Mouse (Mus musculus) retina, postnatal 7 days (tissue): ENCODE measurements around the gene Lsm2.

Experiments
- DNase-seq: peaks from one replicate; pipeline ENCODE4 v3.0.0-alpha.2; 2012; ENCODE audit warnings: low read depth, low spot score

The Lsm2 gene

GRCm38 (mm10) chr17:35012430-35012829 lies 30.8 kb downstream of the Lsm2 start:
- DNase-seq, result no peak

DNA sequence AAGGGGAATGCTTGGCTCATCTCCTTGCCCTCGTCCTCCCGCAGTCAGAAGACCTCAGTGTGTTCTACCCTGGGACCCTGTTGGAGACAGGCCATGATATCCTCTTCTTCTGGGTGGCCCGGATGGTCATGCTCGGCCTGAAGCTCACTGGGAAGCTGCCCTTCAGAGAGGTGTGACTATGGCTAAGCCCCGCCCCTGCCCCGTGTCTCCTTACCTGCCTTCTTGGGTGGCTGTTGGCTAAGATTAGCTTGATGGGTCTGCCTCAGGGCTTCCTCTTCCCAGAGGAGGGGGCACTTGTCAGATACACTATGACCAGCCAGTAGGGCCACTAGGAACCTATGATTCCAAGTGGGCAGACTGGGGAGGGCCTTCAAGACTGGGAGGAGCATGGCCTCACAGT lies 31.6 kb downstream of the Lsm2 start:
- DNase-seq, result no peak

DNA sequence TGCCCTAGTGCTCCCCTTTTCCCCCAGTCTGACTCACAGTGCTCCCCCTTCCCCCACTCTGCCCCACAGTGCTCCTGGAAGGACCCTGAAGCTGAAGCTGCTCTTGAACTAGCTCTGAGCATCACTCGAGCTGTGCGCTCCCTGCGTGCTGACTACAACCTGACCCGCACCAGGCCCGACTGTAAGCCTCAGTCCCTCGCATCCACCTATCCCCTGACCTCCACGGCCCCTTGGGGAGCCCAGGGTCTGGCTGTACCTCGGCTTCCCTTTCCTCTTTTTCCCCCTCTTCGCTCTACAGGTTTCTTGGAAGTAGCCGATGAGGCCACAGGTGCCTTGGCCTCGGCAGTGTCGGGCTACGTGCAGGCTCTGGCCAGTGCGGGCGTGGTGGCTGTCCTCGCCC lies 33.6 kb downstream of the Lsm2 start:
- DNase-seq, result no peak

- no peak for DNase-seq
These were observed 34.7 kb downstream of the Lsm2 start, which contains the start of gene Vwa7 for GRCm38 (mm10) chr17:35016376-35016775. Gene Vwa7 (plus strand): TSS chr17:35016579.

DNA sequence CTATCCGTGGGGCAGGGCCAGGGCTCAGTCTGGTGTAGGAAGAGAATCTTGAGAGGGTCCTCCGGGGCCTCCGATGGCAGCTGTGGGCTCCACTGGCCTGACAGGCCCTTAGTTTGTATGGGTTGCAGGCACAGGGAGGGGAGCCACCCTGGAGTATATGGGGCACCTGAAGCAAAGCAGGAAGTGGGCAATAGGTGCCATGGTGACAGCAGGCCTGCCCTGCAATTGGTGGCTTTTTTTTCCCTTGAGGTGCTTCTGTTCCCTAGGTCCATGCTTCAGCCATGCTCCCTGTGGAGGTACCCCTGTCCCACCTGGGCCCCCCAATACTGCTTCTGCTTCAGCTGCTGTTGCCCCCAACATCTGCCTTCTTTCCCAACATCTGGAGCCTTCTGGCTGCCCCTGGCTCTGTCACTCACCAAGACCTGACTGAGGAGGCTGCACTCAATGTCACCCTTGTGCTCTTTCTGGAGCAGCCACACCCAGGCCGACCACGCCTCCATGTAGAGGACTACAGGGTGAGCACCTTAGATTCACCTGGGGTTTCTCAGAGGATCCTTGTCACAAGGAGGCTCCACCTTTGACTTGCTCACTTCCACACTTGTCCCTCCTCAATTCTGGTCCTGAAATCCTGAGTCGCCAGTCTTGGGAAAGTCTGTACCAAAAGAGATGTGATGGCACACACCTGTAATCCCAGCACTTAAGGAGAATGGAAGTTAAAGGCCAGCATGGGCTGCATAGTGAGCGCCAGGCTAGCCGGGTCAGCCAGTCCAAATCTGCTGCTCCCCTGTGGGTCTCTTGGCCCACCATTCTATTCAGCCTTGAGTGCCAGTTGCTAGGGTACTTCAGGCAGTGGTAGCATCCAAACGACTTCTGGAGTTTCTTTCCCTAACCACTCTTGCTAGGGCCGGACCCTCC lies 35.4 kb downstream of the Lsm2 start:
- no peak for DNase-seq

GRCm38 (mm10) chr17:35017706-35018030 lies 36.0 kb downstream of the Lsm2 start:
- DNase-seq, result no peak

GRCm38 (mm10) chr17:35018171-35018570 lies 36.5 kb downstream of the Lsm2 start:
- DNase-seq, result no peak

GRCm38 (mm10) chr17:35019894-35020293 lies 38.2 kb downstream of the Lsm2 start:
- no peak for DNase-seq

DNA sequence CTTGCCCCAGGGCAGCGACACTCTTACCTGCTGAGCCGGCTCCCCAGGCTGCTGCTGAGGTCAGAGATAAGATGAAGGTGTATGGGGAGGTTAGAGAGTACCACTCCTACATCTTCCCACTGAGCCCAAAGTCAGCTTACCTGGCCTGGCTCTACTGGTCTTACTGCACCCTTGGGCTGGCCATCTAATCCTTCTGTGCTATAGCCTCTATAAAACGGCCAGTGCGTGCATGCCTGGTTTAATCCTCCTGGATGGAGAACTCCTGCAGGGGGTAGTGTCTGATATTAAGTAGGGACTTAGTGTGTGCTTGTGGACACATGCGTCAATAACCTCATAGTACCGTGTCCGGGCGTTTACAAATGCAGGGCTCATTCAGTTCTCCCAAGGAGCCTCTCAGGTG lies 38.9 kb downstream of the Lsm2 start:
- DNase-seq, result no peak

- peak; percentile 80 for DNase-seq
These were observed 39.6 kb downstream of the Lsm2 start for GRCm38 (mm10) chr17:35021163-35021808.

- DNase-seq, result no peak
These were observed 40.3 kb downstream of the Lsm2 start for GRCm38 (mm10) chr17:35021842-35022477.

DNA sequence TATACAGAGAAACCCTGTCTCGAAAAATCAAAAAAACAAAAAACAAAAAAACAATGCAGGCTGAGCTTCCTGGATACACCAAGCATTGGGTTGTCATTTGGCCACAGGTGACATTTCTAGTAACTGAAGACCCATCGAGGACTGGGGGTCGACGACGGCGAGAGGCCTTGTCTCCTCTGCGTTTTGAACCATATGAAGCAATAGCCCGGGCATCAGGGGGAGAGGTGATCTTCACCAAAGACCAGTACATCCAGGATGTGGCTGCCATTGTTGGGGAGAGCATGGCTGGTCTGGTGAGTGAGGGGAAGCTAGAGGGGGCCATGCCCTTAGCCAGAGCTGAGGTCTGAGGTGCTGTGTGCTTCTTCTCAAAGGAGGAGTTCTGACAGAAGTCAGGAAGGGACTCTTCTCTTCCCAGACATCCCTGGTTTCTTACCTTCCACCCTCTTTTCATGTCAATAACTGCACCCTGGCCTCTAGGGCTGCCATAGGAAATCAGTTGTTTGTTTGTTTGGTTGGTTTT lies 40.9 kb downstream of the Lsm2 start:
- no peak for DNase-seq

DNA sequence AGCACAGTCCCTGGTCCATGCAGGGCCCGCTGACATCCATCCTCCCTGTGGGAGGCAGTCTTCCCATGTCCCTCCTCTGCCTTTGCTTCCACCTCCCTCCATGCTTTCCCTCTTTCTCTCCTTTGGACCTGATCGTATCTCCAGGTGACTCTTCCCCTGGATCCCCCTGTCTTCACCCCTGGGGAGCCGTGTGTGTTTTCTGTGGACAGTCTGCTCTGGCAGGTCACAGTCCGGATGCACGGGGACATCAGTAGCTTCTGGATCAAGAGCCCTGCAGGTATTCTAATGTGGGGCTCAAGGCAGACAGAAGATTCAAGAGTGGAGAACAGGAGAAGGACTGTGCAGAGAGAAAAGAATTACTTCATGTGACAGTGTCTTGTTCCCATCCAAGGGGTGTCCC lies 41.6 kb downstream of the Lsm2 start:
- DNase-seq, result no peak

- DNase-seq, result no peak
These were observed 42.1 kb downstream of the Lsm2 start for GRCm38 (mm10) chr17:35023756-35024155.

GRCm38 (mm10) chr17:35024261-35024660 lies 42.6 kb downstream of the Lsm2 start:
- no peak for DNase-seq

DNA sequence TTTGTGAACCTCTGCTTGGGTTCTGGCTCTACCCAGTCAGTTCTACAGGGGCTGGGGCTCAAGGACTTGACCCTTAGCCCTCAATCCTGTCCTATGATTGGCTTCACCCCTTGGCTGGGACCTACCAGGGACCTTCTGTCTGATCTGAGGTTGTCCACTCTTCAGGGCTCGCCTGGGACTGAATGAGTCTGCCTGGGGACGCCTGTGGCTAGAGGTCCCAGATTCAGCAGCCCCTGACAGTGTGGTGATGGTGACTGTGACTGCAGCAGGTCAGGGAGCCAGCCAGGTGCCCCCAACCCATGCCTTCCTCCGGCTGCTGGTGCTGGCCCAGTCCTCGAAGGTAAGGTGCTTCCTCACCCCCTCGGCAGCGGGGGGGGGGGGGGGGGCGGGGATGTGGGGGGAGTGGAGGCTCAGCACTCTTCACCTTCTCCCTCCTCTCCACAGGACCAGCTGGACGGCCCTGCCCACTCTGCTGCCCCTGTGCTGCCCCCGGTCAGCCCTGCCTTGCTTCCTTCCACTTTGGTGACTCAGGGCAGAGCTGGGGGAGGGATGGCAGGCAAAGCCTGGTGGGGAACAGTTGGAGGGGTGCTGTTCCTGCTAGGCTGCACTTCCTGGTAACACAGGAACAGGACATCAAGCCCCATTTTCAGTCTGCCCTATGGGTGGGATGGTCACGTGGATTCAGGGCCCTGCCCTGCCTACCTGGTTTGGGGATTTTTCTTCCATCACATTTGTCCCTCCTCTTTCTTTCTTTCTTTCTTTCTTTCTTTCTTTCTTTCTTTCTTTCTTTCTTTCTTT lies 43.2 kb downstream of the Lsm2 start:
- DNase-seq, result no peak

GRCm38 (mm10) chr17:35026206-35026605 lies 44.5 kb downstream of the Lsm2 start:
- no peak for DNase-seq

- DNase-seq, result no peak
These were observed 45.8 kb downstream of the Lsm2 start, which contains the start of gene Sapcd1 for GRCm38 (mm10) chr17:35027277-35028068. Gene Sapcd1 (minus strand): TSS chr17:35028016.

DNA sequence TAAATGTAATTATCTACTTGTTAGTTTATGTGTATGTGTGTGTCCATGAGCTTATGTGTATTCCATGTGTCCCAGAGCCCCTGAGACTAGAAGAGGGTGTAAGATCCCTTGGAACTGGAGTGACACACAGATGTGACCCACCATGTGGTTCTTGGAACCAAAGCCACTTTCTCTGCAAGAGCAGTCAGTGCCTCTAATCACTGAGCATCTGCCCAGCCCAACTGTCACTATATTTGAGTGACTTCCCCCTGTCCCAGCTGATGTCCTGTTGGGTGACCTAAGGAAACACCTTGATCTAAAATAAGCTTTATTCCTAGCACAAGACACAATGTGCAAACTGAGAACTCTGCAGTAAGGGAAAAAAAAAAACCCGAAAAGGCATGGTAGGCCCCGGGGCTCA lies 46.7 kb downstream of the Lsm2 start:
- DNase-seq, result no peak

GRCm38 (mm10) chr17:35029691-35030532 lies 48.2 kb downstream of the Lsm2 start:
- DNase-seq, result no peak
